Mouse (Mus musculus): Measurements from ENCODE around the gene Armc5.

DNA sequence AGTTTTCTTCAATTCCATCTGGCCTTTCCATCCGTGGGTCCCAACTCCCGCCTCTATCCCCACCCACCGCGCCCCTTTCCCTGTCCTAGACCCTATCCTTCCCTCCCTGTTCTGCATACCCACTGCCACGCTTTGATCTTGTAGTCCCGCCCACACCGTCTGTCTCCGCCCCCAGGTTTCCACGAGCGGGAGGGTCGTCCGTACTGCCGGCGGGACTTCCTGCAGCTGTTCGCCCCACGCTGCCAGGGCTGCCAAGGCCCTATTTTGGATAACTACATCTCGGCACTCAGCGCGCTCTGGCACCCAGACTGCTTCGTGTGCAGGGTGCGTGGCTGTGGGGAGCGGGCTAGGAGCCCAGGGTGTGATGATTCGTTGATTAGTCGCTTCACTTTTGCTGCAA lies 15.5 kb downstream of the Armc5 start:
- TF ChIP-seq CTCF (IDR thresholded peaks at IDR 0.05; ENCODE audit: insufficient read depth, low read depth, low read length) (no peak), POLR2A (IDR thresholded peaks at IDR 0.05; ENCODE audit: insufficient read depth, low read depth, low read length) (no peak)
